Mouse (Mus musculus) myocyte (in vitro differentiated cells): ENCODE measurements around the gene Hist1h3a.

Source experiments
- CEBPB ChIP-seq: IDR thresholded peaks from 2 replicates; pipeline ENCODE4 v1.6.1; 2011; ENCODE audit warnings: mild to moderate bottlenecking, moderate library complexity; ENCODE audit not compliant: poor library complexity, insufficient read depth, severe bottlenecking
- E2F4 ChIP-seq: IDR thresholded peaks from one replicate; pipeline ENCODE4 v1.6.1; 2011; ENCODE audit warnings: mild to moderate bottlenecking, control low read depth, moderate library complexity; ENCODE audit not compliant: insufficient read depth
- MAX ChIP-seq: IDR thresholded peaks from one replicate; pipeline ENCODE4 v1.6.1; 2011; ENCODE audit warnings: low read depth, mild to moderate bottlenecking, control low read depth
- MYOD1 ChIP-seq, 3 experiments: IDR thresholded peaks; one replicate each; pipeline ENCODE4 v1.6.1; 2011; ENCODE audit warnings: control low read depth in 2 of 3, low read depth in 2 of 3, mild to moderate bottlenecking in 2 of 3, moderate library complexity in 1 of 3; ENCODE audit not compliant: insufficient read length in 2 of 3, control insufficient read depth in 1 of 3
- MYOG ChIP-seq, 3 experiments: IDR thresholded peaks; one replicate each; pipeline ENCODE4 v1.6.1; 2011; ENCODE audit warnings: control low read depth in 2 of 3, low read depth in 2 of 3, mild to moderate bottlenecking in 2 of 3; ENCODE audit not compliant: insufficient read length in 2 of 3, control insufficient read depth in 1 of 3, insufficient read depth in 1 of 3
- POLR2A ChIP-seq: IDR thresholded peaks from one replicate; pipeline ENCODE4 v1.6.1; 2011; ENCODE audit warnings: low read depth, mild to moderate bottlenecking, control low read depth, moderate library complexity; ENCODE audit not compliant: insufficient read length
- POLR2AphosphoS2 ChIP-seq: IDR thresholded peaks from one replicate; pipeline ENCODE4 v1.6.1; 2011; ENCODE audit warnings: low read depth, control low read depth; ENCODE audit not compliant: insufficient read length
- REST ChIP-seq: IDR thresholded peaks from one replicate; pipeline ENCODE4 v1.6.1; 2011; ENCODE audit warnings: mild to moderate bottlenecking, control low read depth, moderate library complexity; ENCODE audit not compliant: insufficient read depth, insufficient read length
- SRF ChIP-seq: IDR thresholded peaks from one replicate; pipeline ENCODE4 v1.6.1; 2011; ENCODE audit warnings: low read depth; ENCODE audit not compliant: control insufficient read depth, insufficient read length
- TCF12 ChIP-seq: IDR thresholded peaks from one replicate; pipeline ENCODE4 v1.6.1; 2011; ENCODE audit warnings: mild to moderate bottlenecking, control low read depth; ENCODE audit not compliant: poor library complexity, insufficient read depth, severe bottlenecking
- TCF3 ChIP-seq: IDR thresholded peaks from one replicate; pipeline ENCODE4 v1.6.1; 2011; ENCODE audit warnings: low read depth, control low read depth; ENCODE audit not compliant: insufficient read length
- USF1 ChIP-seq: IDR thresholded peaks from one replicate; pipeline ENCODE4 v1.6.1; 2011; ENCODE audit warnings: low read depth, mild to moderate bottlenecking, control low read depth, moderate library complexity

- TF ChIP-seq CEBPB (no peak), POLR2A (peak; percentile 42), REST (no peak), USF1 (peak; percentile 27), POLR2AphosphoS2 (no peak), MAX (no peak), E2F4 (peak; percentile 75), TCF3 (no peak), MYOD1 (IDR thresholded peaks at IDR 0.05; ENCODE audit: control insufficient read depth in 1 of 3, insufficient read length in 2 of 3, low read depth in 2 of 3) (no peak), TCF12 (no peak), MYOG (IDR thresholded peaks at IDR 0.05; ENCODE audit: control insufficient read depth in 1 of 3, insufficient read depth in 1 of 3, insufficient read length in 2 of 3, low read depth in 2 of 3) (no peak), SRF (no peak)
These were observed 16.6 kb downstream of the Hist1h3a start, which contains the start of gene Hist1h3c for GRCm38 (mm10) chr13:23745381-23746161.
